Mouse (Mus musculus) neural tube, embryonic 15.5 days (tissue): ENCODE measurements around the gene Hoxb5. TPM values are rescaled to one million over a fixed set of nuclear protein-coding genes. Genes with fewer than 3 reads are reported as not detected.

Experiments
- ATAC-seq: fragments of 200-750 bp; cut with Nextera tagmentation; 2 replicates; pipeline ENCODE4 v1.8.0; 2017; ENCODE audit warnings: mild to moderate bottlenecking, moderate TSS enrichment, moderate library complexity; ENCODE audit not compliant: low FRiP score
- H3K27ac ChIP-seq: fragments of 300-500 bp; sonication (generic); replicated peaks from 2 replicates; pipeline ENCODE4 v1.5.1; 2015; ENCODE audit warnings: mild to moderate bottlenecking, inconsistent platforms
- H3K27me3 ChIP-seq: fragments of 300-500 bp; sonication (generic); replicated peaks from 2 replicates; pipeline ENCODE4 v1.6.1; 2015; ENCODE audit warnings: inconsistent platforms
- H3K36me3 ChIP-seq: fragments of 300-500 bp; sonication (generic); 2 replicates; pipeline ENCODE4 v1.6.1; 2015; ENCODE audit warnings: inconsistent platforms
- H3K4me1 ChIP-seq: fragments of 300-500 bp; sonication (generic); 2 replicates; pipeline ENCODE4 v1.6.1; 2015; ENCODE audit warnings: inconsistent platforms
- H3K4me2 ChIP-seq: fragments of 300-500 bp; sonication (generic); 2 replicates; pipeline ENCODE4 v1.6.1; 2015; ENCODE audit warnings: inconsistent platforms, mild to moderate bottlenecking, moderate library complexity
- H3K4me3 ChIP-seq: fragments of 300-500 bp; sonication (generic); replicated peaks from 2 replicates; pipeline ENCODE4 v1.5.1; 2015; ENCODE audit warnings: mild to moderate bottlenecking, inconsistent platforms
- H3K9ac ChIP-seq: fragments of 300-500 bp; sonication (generic); replicated peaks from 2 replicates; pipeline ENCODE4 v1.6.1; 2015; ENCODE audit warnings: mild to moderate bottlenecking, inconsistent platforms
- H3K9me3 ChIP-seq: fragments of 300-500 bp; sonication (generic); replicated peaks from 2 replicates; pipeline ENCODE4 v1.6.1; 2016; ENCODE audit warnings: inconsistent platforms
- WGBS: fragments of 180-500 bp; shearing (Covaris S2); methylation state at CpG from one replicate; pipeline ENCODE4 v1.1.7; 2015; ENCODE audit warnings: mixed read lengths; 5-methylcytosine and 5-hydroxymethylcytosine counted together
- polyA plus RNA-seq: library from polyadenylated mRNA; unstranded; fragments of >200 nt; fragmentation: Nextera tagmentation; extraction: Ambion mirVana; gene quantifications from 2 replicates; pipeline ENCODE4 v1.2.1, GENCODE M21; 2015

The Hoxb5 gene
- polyA plus RNA-seq, 1 experiment from 2014 or later = 106 TPM

GRCm38 (mm10) chr11:96291681-96292564, 11.2 kb upstream of the Hoxb5 start, which contains the start of gene Hoxb6:
TSS of gene Hoxb6 (plus strand) at chr11:96292476.
- peak; percentile 69 for ATAC-seq
- Histone ChIP-seq H3K9ac (peak within 1 kb of the TSS; percentile 83), H3K4me2 (peak within 1 kb of the TSS; percentile 87), H3K36me3 (no peaks in the 10 kb centered on the region), H3K27me3 (no peaks in the 10 kb centered on the region), H3K4me3 (peak within 1 kb of the TSS; percentile 60), H3K27ac (peak within 1 kb of the TSS; percentile 99), H3K9me3 (no peaks in the 10 kb centered on the region), H3K4me1 (peaks cover 40% of the 10 kb centered on the region)
- WGBS = 1% methylated on average over 22 of the region's 22 CpGs

GRCm38 (mm10) chr11:96292565-96293301, 10.4 kb upstream of the Hoxb5 start:
- Histone ChIP-seq H3K4me3 (peak overlapping the region; percentile 60), H3K36me3 (no peaks in the 10 kb centered on the region), H3K9me3 (no peaks in the 10 kb centered on the region), H3K27ac (peak overlapping the region; percentile 99), H3K27me3 (no peaks in the 10 kb centered on the region), H3K4me2 (peak overlapping the region; percentile 87), H3K9ac (peak overlapping the region; percentile 83), H3K4me1 (peaks cover 43% of the 10 kb centered on the region)
- ATAC-seq = no peak
- 1% methylated on average over 12 of the region's 12 CpGs for WGBS

GRCm38 (mm10) chr11:96293302-96293921, 9.7 kb upstream of the Hoxb5 start:
- peak overlapping the region; percentile 60 for H3K4me3 ChIP-seq
- WGBS = 3% methylated on average over 22 of the region's 22 CpGs
- peak overlapping the region; percentile 87 for H3K4me2 ChIP-seq
- H3K9me3 ChIP-seq = no peaks in the 10 kb centered on the region
- H3K27ac ChIP-seq = peak overlapping the region; percentile 99
- peaks cover 43% of the 10 kb centered on the region for H3K4me1 ChIP-seq
- no peak for ATAC-seq
- H3K36me3 ChIP-seq = no peaks in the 10 kb centered on the region
- peak overlapping the region; percentile 83 for H3K9ac ChIP-seq
- no peaks in the 10 kb centered on the region for H3K27me3 ChIP-seq

- peak overlapping the region; percentile 87 for H3K4me2 ChIP-seq
- peak; percentile 36 for ATAC-seq
Measured at GRCm38 (mm10) chr11:96294245-96295091, 8.7 kb upstream of the Hoxb5 start.

GRCm38 (mm10) chr11:96295092-96295835, 7.9 kb upstream of the Hoxb5 start:
- H3K27ac ChIP-seq = peak overlapping the region; percentile 99
- peak overlapping the region; percentile 83 for H3K9ac ChIP-seq

More at GRCm38 (mm10) chr11:96294245-96295091, 8.7 kb upstream of the Hoxb5 start:
- peak overlapping the region; percentile 60 for H3K4me3 ChIP-seq
- peak overlapping the region; percentile 83 for H3K9ac ChIP-seq
- WGBS = under 1% methylated on average over 32 of the region's 32 CpGs
- peaks cover 40% of the 10 kb centered on the region for H3K4me1 ChIP-seq
- H3K27ac ChIP-seq = peak overlapping the region; percentile 99
- H3K36me3 ChIP-seq = no peaks in the 10 kb centered on the region
- no peaks in the 10 kb centered on the region for H3K27me3 ChIP-seq
- no peaks in the 10 kb centered on the region for H3K9me3 ChIP-seq

GRCm38 (mm10) chr11:96296997-96297396, 6.1 kb upstream of the Hoxb5 start:
- H3K4me3 ChIP-seq = peak overlapping the region; percentile 60
- H3K27ac ChIP-seq = peak overlapping the region; percentile 99
- H3K9ac ChIP-seq = peak overlapping the region; percentile 83
- peak overlapping the region; percentile 87 for H3K4me2 ChIP-seq
- no peaks in the 10 kb centered on the region for H3K36me3 ChIP-seq
- H3K9me3 ChIP-seq = no peaks in the 10 kb centered on the region
- no peak for ATAC-seq
- H3K4me1 ChIP-seq = peaks cover 42% of the 10 kb centered on the region
- H3K27me3 ChIP-seq = no peaks in the 10 kb centered on the region
- 4% methylated on average over 2 of the region's 2 CpGs for WGBS

More at GRCm38 (mm10) chr11:96295092-96295835, 7.9 kb upstream of the Hoxb5 start:
- WGBS = under 1% methylated on average over 30 of the region's 30 CpGs
- peak overlapping the region; percentile 60 for H3K4me3 ChIP-seq
- H3K27me3 ChIP-seq = no peaks in the 10 kb centered on the region
- H3K9me3 ChIP-seq = no peaks in the 10 kb centered on the region
- peak overlapping the region; percentile 87 for H3K4me2 ChIP-seq
- ATAC-seq = no peak
- H3K4me1 ChIP-seq = peaks cover 41% of the 10 kb centered on the region
- no peaks in the 10 kb centered on the region for H3K36me3 ChIP-seq

- Histone ChIP-seq H3K4me3 (peak overlapping the region; percentile 60), H3K9ac (peak overlapping the region; percentile 83), H3K27ac (peak overlapping the region; percentile 99), H3K4me2 (peak overlapping the region; percentile 87), H3K36me3 (no peaks in the 10 kb centered on the region), H3K4me1 (peaks cover 46% of the 10 kb centered on the region), H3K9me3 (no peaks in the 10 kb centered on the region), H3K27me3 (no peaks in the 10 kb centered on the region)
- no peak for ATAC-seq
- 12% methylated on average over 3 of the region's 3 CpGs for WGBS
Measured at GRCm38 (mm10) chr11:96297428-96297827, 5.7 kb upstream of the Hoxb5 start.

- Histone ChIP-seq H3K4me1 (peaks cover 52% of the 10 kb centered on the region), H3K4me2 (peak overlapping the region; percentile 87), H3K27ac (peak overlapping the region; percentile 99), H3K27me3 (no peaks in the 10 kb centered on the region), H3K9ac (peak overlapping the region; percentile 83), H3K9me3 (no peaks in the 10 kb centered on the region), H3K36me3 (no peaks in the 10 kb centered on the region), H3K4me3 (peak overlapping the region; percentile 60)
- 6% methylated on average over 11 of the region's 11 CpGs for WGBS
- ATAC-seq = 0 out of 2 replicates have a peak, but pooled peaks have one; percentile 1
Measured at GRCm38 (mm10) chr11:96297968-96298635, 5.0 kb upstream of the Hoxb5 start.

- Histone ChIP-seq H3K9me3 (no peaks in the 10 kb centered on the region), H3K4me3 (peak overlapping the region; percentile 60), H3K27me3 (no peaks in the 10 kb centered on the region), H3K4me1 (peaks cover 59% of the 10 kb centered on the region), H3K27ac (peak overlapping the region; percentile 99), H3K4me2 (peak overlapping the region; percentile 87), H3K9ac (peak overlapping the region; percentile 83), H3K36me3 (no peaks in the 10 kb centered on the region)
- WGBS = under 1% methylated on average over 66 of the region's 66 CpGs
- ATAC-seq = peak; percentile 74
Measured at GRCm38 (mm10) chr11:96298895-96299667, 4.1 kb upstream of the Hoxb5 start.
